In the genomic region with DNA sequence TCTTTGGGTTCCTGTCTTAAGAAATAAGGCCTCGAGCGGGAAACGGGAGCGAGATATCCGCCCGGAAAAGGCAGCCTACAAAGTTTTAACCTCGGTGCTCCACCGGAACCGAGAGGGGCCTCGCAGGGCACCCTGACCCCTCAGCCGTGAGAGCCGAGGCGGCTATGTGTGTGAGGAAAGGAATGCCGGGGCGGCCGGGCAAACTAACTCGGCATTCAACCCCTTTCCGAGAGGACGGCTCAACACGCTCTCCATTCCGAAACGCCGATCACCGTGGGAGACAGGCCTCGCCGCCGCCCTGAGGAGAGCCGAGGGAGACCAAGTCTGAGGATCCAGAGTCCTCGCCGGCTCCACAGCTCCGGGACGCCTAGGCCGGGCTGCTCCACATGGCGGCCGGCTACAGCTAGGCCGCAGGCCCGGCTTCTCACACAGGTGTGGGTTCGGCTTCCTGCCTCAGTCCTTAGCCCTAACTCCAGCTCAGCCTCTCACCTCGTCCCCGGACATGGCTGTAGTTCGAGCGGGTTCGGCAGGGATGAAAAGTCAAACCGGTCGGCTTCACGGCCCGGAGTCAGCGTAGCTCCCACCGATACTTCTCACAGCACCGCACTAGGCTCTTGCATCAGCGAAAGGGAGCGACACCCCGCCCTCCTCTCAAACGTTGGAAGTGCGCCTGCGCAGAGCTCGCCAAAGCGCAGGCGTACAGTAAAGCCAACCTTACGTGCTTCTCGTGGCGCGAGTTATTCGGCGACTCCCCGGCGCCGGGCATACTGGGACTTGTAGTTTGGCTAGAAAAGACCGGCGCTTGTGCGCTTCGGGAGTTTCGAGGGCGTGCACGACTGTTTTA, we compare ENCODE assay signal across 8 mouse cellular contexts. TPM values are rescaled to one million over a fixed set of nuclear protein-coding genes. Genes with fewer than 3 reads are reported as not detected.
DNase-seq lines count a peak whose midpoint lies in the region; ATAC-seq and TF ChIP-seq lines count a peak whose summit lies in the region.

A gene (minus strand): TSS at position 735 of the 844 bp plus-strand sequence.

- peak within 1 kb of the TSS; percentile 93 for H3K9ac ChIP-seq in embryonic facial prominence, embryonic 13.5 days
- H3K9ac ChIP-seq in limb, embryonic 12.5 days (replicated peaks) = peak within 1 kb of the TSS; percentile 93
- H3K9ac ChIP-seq in midbrain, embryonic 15.5 days = peak within 1 kb of the TSS; percentile 88

- H3K36me3 ChIP-seq in embryonic facial prominence, embryonic 13.5 days = peaks cover 5% of the 10 kb centered on the region
- H3K36me3 ChIP-seq in kidney, adult 2 months (ENCODE audit: control insufficient read depth, insufficient read depth, low read length) = no peaks in the 10 kb centered on the region
- peaks cover 10% of the 10 kb centered on the region for H3K36me3 ChIP-seq in limb, embryonic 12.5 days
- H3K36me3 ChIP-seq in midbrain, embryonic 15.5 days (replicated peaks) = 0 out of 2 replicates have a peak, but pooled peaks cover 3% of the 10 kb centered on the region
- peaks cover 2% of the 10 kb centered on the region; the same call in 1 of the 2 replicates for H3K36me3 ChIP-seq in spleen, adult 2 months (ENCODE audit: control insufficient read depth, insufficient read depth, low read length)

- H3K27ac ChIP-seq in embryonic facial prominence, embryonic 13.5 days = peak within 1 kb of the TSS; percentile 89
- peak within 1 kb of the TSS; percentile 11 for H3K27ac ChIP-seq in kidney, adult 2 months (ENCODE audit: insufficient read depth, low read depth, low read length)
- peak within 1 kb of the TSS; percentile 86 for H3K27ac ChIP-seq in limb, embryonic 12.5 days
- H3K27ac ChIP-seq in midbrain, embryonic 15.5 days = peak within 1 kb of the TSS; percentile 78
- peak within 1 kb of the TSS; percentile 75 for H3K27ac ChIP-seq in spleen, adult 2 months (ENCODE audit: insufficient read depth, low read length)

- peaks cover 15% of the 10 kb centered on the region for H3K4me1 ChIP-seq in embryonic facial prominence, embryonic 13.5 days
- no peaks in the 10 kb centered on the region for H3K4me1 ChIP-seq in kidney, adult 2 months (ENCODE audit: control insufficient read depth, insufficient read depth, low read length)
- peaks cover 15% of the 10 kb centered on the region for H3K4me1 ChIP-seq in limb, embryonic 12.5 days (replicated peaks)
- H3K4me1 ChIP-seq in midbrain, embryonic 15.5 days = peaks cover 26% of the 10 kb centered on the region
- peaks cover 2% of the 10 kb centered on the region for H3K4me1 ChIP-seq in spleen, adult 2 months (ENCODE audit: control insufficient read depth, insufficient read depth, insufficient read length)

- no peaks in the 10 kb centered on the region for H3K9me3 ChIP-seq in embryonic facial prominence, embryonic 13.5 days
- no peaks in the 10 kb centered on the region for H3K9me3 ChIP-seq in limb, embryonic 12.5 days
- H3K9me3 ChIP-seq in midbrain, embryonic 15.5 days = no peaks in the 10 kb centered on the region

- peak; percentile 95 for DNase-seq in 3134 (ENCODE audit: extremely low read depth, insufficient read length, low spot score)
- DNase-seq in adrenal gland, postnatal 36 days = peak; percentile 96
- DNase-seq in heart, adult 18-20 months = peak; percentile 97 to 98
- peak; percentile 99 for DNase-seq in kidney, adult 2 months
- DNase-seq in spleen, adult 2 months (ENCODE audit: low read depth in 1 of 2, low spot score in 2 of 2) = peak; percentile 95 to 96

- ATAC-seq in embryonic facial prominence, embryonic 13.5 days (ENCODE audit: insufficient number of reproducible peaks, insufficient read depth, low FRiP score, low TSS enrichment, low read depth) = peak; percentile 89
- peak; percentile 97 for ATAC-seq in limb, embryonic 12.5 days (ENCODE audit: insufficient number of reproducible peaks, insufficient read depth, low FRiP score, low TSS enrichment, low read depth)
- peak; percentile 99 for ATAC-seq in midbrain, embryonic 15.5 days (replicated peaks)

- no peak for TF ChIP-seq POLR2A in kidney, adult 2 months (IDR thresholded peaks at IDR 0.05; ENCODE audit: low read depth, low read length)
- 0 out of 2 replicates have a peak, but pooled peaks have one; percentile 14 for TF ChIP-seq POLR2A in spleen, adult 2 months (IDR thresholded peaks at IDR 0.05; ENCODE audit: low read depth, low read length)

- H3K27me3 ChIP-seq in embryonic facial prominence, embryonic 13.5 days = no peaks in the 10 kb centered on the region
- H3K27me3 ChIP-seq in kidney, adult 2 months (replicated peaks; ENCODE audit: control insufficient read depth, insufficient read depth, low read length) = no peaks in the 10 kb centered on the region
- no peaks in the 10 kb centered on the region for H3K27me3 ChIP-seq in limb, embryonic 12.5 days
- no peaks in the 10 kb centered on the region for H3K27me3 ChIP-seq in midbrain, embryonic 15.5 days (replicated peaks)
- no peaks in the 10 kb centered on the region for H3K27me3 ChIP-seq in spleen, adult 2 months (ENCODE audit: control insufficient read depth, insufficient read depth, low read length)

- WGBS in embryonic facial prominence, embryonic 13.5 days = under 1% methylated on average over 75 of the region's 75 CpGs
- under 1% methylated on average over 75 of the region's 75 CpGs for WGBS in kidney, adult 2 months
- WGBS in limb, embryonic 12.5 days = under 1% methylated on average over 75 of the region's 75 CpGs
- WGBS in midbrain, embryonic 15.5 days = under 1% methylated on average over 75 of the region's 75 CpGs
- under 1% methylated on average over 75 of the region's 75 CpGs for WGBS in spleen, adult 2 months

- H3K4me3 ChIP-seq in embryonic facial prominence, embryonic 13.5 days = peak within 1 kb of the TSS; percentile 82
- peak within 1 kb of the TSS; percentile 78 for H3K4me3 ChIP-seq in kidney, adult 2 months (ENCODE audit: insufficient read depth, low read depth, low read length)
- peak within 1 kb of the TSS; percentile 95 for H3K4me3 ChIP-seq in limb, embryonic 12.5 days (replicated peaks)
- peak within 1 kb of the TSS; percentile 92 for H3K4me3 ChIP-seq in midbrain, embryonic 15.5 days
- peak within 1 kb of the TSS; percentile 91 for H3K4me3 ChIP-seq in spleen, adult 2 months (ENCODE audit: extremely low read depth, insufficient read depth, insufficient read length)

- H3K4me2 ChIP-seq in embryonic facial prominence, embryonic 13.5 days = peak within 1 kb of the TSS; percentile 83
- peak within 1 kb of the TSS; percentile 82 for H3K4me2 ChIP-seq in limb, embryonic 12.5 days
- H3K4me2 ChIP-seq in midbrain, embryonic 15.5 days = peak within 1 kb of the TSS; percentile 80

- no peak for TF ChIP-seq CTCF in kidney, adult 2 months (conservative IDR thresholded peaks at IDR 0.05; ENCODE audit: insufficient read depth, insufficient read length, low read depth, low read length)
- no peak for TF ChIP-seq CTCF in spleen, adult 2 months (IDR thresholded peaks at IDR 0.05; ENCODE audit: extremely low read depth, insufficient read depth, insufficient read length, insufficient replicate concordance)

RNA-seq across cellular contexts. Expression of the gene that starts here (rescaled TPM):
- 100 to 1,000 TPM; 129 to 170 TPM for total RNA-seq in adrenal gland, postnatal 36 days (2021)
- 138 and 143 TPM in 2 replicates for polyA plus RNA-seq in embryonic facial prominence, embryonic 13.5 days (2015; fragmentation: Nextera tagmentation; extraction: Ambion mirVana)
- total RNA-seq in heart, adult 18-20 months (2021) = 10 to 100 TPM; 54.8 to 56.8 TPM
- 9.9 and 15.2 TPM in 2 replicates for polyA plus RNA-seq in kidney, adult 2 months (2012; rRNA removed)
- polyA plus RNA-seq in limb, embryonic 12.5 days (2016; fragmentation: Nextera tagmentation; extraction: Ambion mirVana) = 107 and 113 TPM in 2 replicates
- polyA plus RNA-seq in midbrain, embryonic 15.5 days (2015; fragmentation: Nextera tagmentation; extraction: Ambion mirVana) = 61.7 and 69.0 TPM in 2 replicates
- polyA plus RNA-seq in spleen, adult 2 months (2012; rRNA removed) = 3.6 TPM in 2 replicates

Comparison
In these comparisons a context has a peak if more than half of its experiments do, and no peak if none do; other contexts are left out.
1. Peak in every context shown above with its lines: DNase-seq, ATAC-seq, H3K4me3 ChIP-seq and H3K27ac ChIP-seq.
2. H3K27ac ChIP-seq: peak in every context shown above with its lines; median percentile 89 in embryonic facial prominence, embryonic 13.5 days; 86 in limb, embryonic 12.5 days; 78 in midbrain, embryonic 15.5 days; 75 in spleen, adult 2 months; 11 in kidney, adult 2 months.